Mouse (Mus musculus): Measurements from ENCODE around the gene Reep6. TPM values are rescaled to one million over a fixed set of nuclear protein-coding genes. Genes with fewer than 3 reads are reported as not detected.

The Reep6 gene
- total and polyA plus RNA-seq, 2 experiments, result 112 to 384 TPM

- H3K36me3 ChIP-seq (ENCODE audit: control insufficient read depth, insufficient read depth, low read length), result no peaks in the 10 kb centered on the region
- peaks cover 21% of the 10 kb centered on the region for H3K4me1 ChIP-seq (ENCODE audit: control insufficient read depth, insufficient read depth, low read length)
- 0 out of 2 replicates have a peak overlapping the region, but pooled peaks have one; percentile 54 for H3K4me3 ChIP-seq (ENCODE audit: insufficient read depth, low read depth, low read length)
- H3K27ac ChIP-seq (replicated peaks; ENCODE audit: insufficient read depth, low read depth, low read length), result no peak overlapping the region
- DNase-seq (ENCODE audit: extremely low read depth, low read depth, low spot score), result no peak
- H3K79me2 ChIP-seq (ENCODE audit: control insufficient read depth, insufficient read depth, low read length), result no peaks in the 10 kb centered on the region
- H3K27me3 ChIP-seq (ENCODE audit: control insufficient read depth, insufficient read depth, low read length), result no peaks in the 10 kb centered on the region; the same call in 1 of the 2 replicates
- no peak overlapping the region for H3K9ac ChIP-seq (ENCODE audit: low read depth, low read length)
- WGBS, result 10% methylated on average over 17 of the region's 17 CpGs
- TF ChIP-seq POLR2A (IDR thresholded peaks at IDR 0.05; ENCODE audit: extremely low read depth, insufficient read depth, low read length) (no peak), CTCF (IDR thresholded peaks at IDR 0.05; ENCODE audit: low read depth, low read length) (no peak)
Observed at GRCm38 (mm10) chr10:80347514-80347967, 17.8 kb downstream of the Reep6 start.

GRCm38 (mm10) chr10:80348244-80348781 lies 18.6 kb downstream of the Reep6 start, which contains the start of gene Adamtsl5:
TSS of gene Adamtsl5 (minus strand) at chr10:80348412.
- peak within 1 kb of the TSS; percentile 54 for H3K4me3 ChIP-seq (ENCODE audit: insufficient read depth, low read depth, low read length)
- no peaks in the 10 kb centered on the region for H3K79me2 ChIP-seq (ENCODE audit: control insufficient read depth, insufficient read depth, low read length)
- no peak within 1 kb of the TSS for H3K27ac ChIP-seq (replicated peaks; ENCODE audit: insufficient read depth, low read depth, low read length)
- peaks cover 19% of the 10 kb centered on the region for H3K4me1 ChIP-seq (ENCODE audit: control insufficient read depth, insufficient read depth, low read length)
- peak within 1 kb of the TSS; percentile 66 for H3K9ac ChIP-seq (ENCODE audit: low read depth, low read length)
- H3K36me3 ChIP-seq (ENCODE audit: control insufficient read depth, insufficient read depth, low read length), result no peaks in the 10 kb centered on the region
- H3K27me3 ChIP-seq (ENCODE audit: control insufficient read depth, insufficient read depth, low read length), result no peaks in the 10 kb centered on the region
- TF ChIP-seq POLR2A (IDR thresholded peaks at IDR 0.05; ENCODE audit: extremely low read depth, insufficient read depth, low read length) (no peak), CTCF (IDR thresholded peaks at IDR 0.05; ENCODE audit: low read depth, low read length) (peak; percentile 83)
- WGBS, result under 1% methylated on average over 42 of the region's 42 CpGs
- no peak for DNase-seq (ENCODE audit: extremely low read depth, low read depth, low spot score)

GRCm38 (mm10) chr10:80348981-80349380 lies 19.2 kb downstream of the Reep6 start:
- H3K36me3 ChIP-seq (ENCODE audit: control insufficient read depth, insufficient read depth, low read length), result no peaks in the 10 kb centered on the region
- H3K4me1 ChIP-seq (ENCODE audit: control insufficient read depth, insufficient read depth, low read length), result peaks cover 19% of the 10 kb centered on the region
- H3K27ac ChIP-seq (replicated peaks; ENCODE audit: insufficient read depth, low read depth, low read length), result no peak overlapping the region
- H3K79me2 ChIP-seq (ENCODE audit: control insufficient read depth, insufficient read depth, low read length), result no peaks in the 10 kb centered on the region
- DNase-seq (ENCODE audit: extremely low read depth, low read depth, low spot score), result no peak
- TF ChIP-seq POLR2A (IDR thresholded peaks at IDR 0.05; ENCODE audit: extremely low read depth, insufficient read depth, low read length), result no peak
- no peak for TF ChIP-seq CTCF (IDR thresholded peaks at IDR 0.05; ENCODE audit: low read depth, low read length)
- whole genome bisulfite sequencing, result 26% methylated on average over 26 of the region's 26 CpGs
- no peak overlapping the region for H3K4me3 ChIP-seq (ENCODE audit: insufficient read depth, low read depth, low read length)
- H3K27me3 ChIP-seq (ENCODE audit: control insufficient read depth, insufficient read depth, low read length), result no peaks in the 10 kb centered on the region
- no peak overlapping the region for H3K9ac ChIP-seq (ENCODE audit: low read depth, low read length)

- no peak overlapping the region for H3K4me3 ChIP-seq (ENCODE audit: insufficient read depth, low read depth, low read length)
- peak; percentile 59 for DNase-seq (ENCODE audit: extremely low read depth, low read depth, low spot score)
- no peaks in the 10 kb centered on the region for H3K27me3 ChIP-seq (ENCODE audit: control insufficient read depth, insufficient read depth, low read length)
- TF ChIP-seq POLR2A (IDR thresholded peaks at IDR 0.05; ENCODE audit: extremely low read depth, insufficient read depth, low read length) (no peak), CTCF (IDR thresholded peaks at IDR 0.05; ENCODE audit: low read depth, low read length) (peak; percentile 99)
- H3K36me3 ChIP-seq (ENCODE audit: control insufficient read depth, insufficient read depth, low read length), result no peaks in the 10 kb centered on the region
- H3K27ac ChIP-seq (replicated peaks; ENCODE audit: insufficient read depth, low read depth, low read length), result no peak overlapping the region
- 7% methylated on average over 7 of the region's 7 CpGs for WGBS
- no peaks in the 10 kb centered on the region for H3K79me2 ChIP-seq (ENCODE audit: control insufficient read depth, insufficient read depth, low read length)
- H3K4me1 ChIP-seq (ENCODE audit: control insufficient read depth, insufficient read depth, low read length), result peaks cover 16% of the 10 kb centered on the region
- H3K9ac ChIP-seq (ENCODE audit: low read depth, low read length), result no peak overlapping the region
Observed at GRCm38 (mm10) chr10:80350292-80350691, 20.5 kb downstream of the Reep6 start.

- peak; percentile 94 for DNase-seq (ENCODE audit: extremely low read depth, low read depth, low spot score)
- Histone ChIP-seq H3K27me3 (ENCODE audit: control insufficient read depth, insufficient read depth, low read length) (peaks cover 6% of the 10 kb centered on the region), H3K9ac (ENCODE audit: low read depth, low read length) (no peak overlapping the region), H3K79me2 (ENCODE audit: control insufficient read depth, insufficient read depth, low read length) (no peaks in the 10 kb centered on the region), H3K4me3 (ENCODE audit: insufficient read depth, low read depth, low read length) (no peak overlapping the region), H3K36me3 (ENCODE audit: control insufficient read depth, insufficient read depth, low read length) (no peaks in the 10 kb centered on the region), H3K27ac (replicated peaks; ENCODE audit: insufficient read depth, low read depth, low read length) (peak overlapping the region; percentile 52), H3K4me1 (ENCODE audit: control insufficient read depth, insufficient read depth, low read length) (peaks cover 16% of the 10 kb centered on the region)
- WGBS, result 13% methylated on average over 11 of the region's 11 CpGs
- TF ChIP-seq CTCF (IDR thresholded peaks at IDR 0.05; ENCODE audit: low read depth, low read length) (no peak), POLR2A (IDR thresholded peaks at IDR 0.05; ENCODE audit: extremely low read depth, insufficient read depth, low read length) (no peak)
Observed at GRCm38 (mm10) chr10:80351896-80352295, 22.1 kb downstream of the Reep6 start.

GRCm38 (mm10) chr10:80352727-80353126 lies 23.0 kb downstream of the Reep6 start:
- Histone ChIP-seq H3K9ac (ENCODE audit: low read depth, low read length) (no peak overlapping the region), H3K79me2 (ENCODE audit: control insufficient read depth, insufficient read depth, low read length) (no peaks in the 10 kb centered on the region), H3K36me3 (ENCODE audit: control insufficient read depth, insufficient read depth, low read length) (no peaks in the 10 kb centered on the region), H3K27me3 (ENCODE audit: control insufficient read depth, insufficient read depth, low read length) (peaks cover 10% of the 10 kb centered on the region), H3K27ac (replicated peaks; ENCODE audit: insufficient read depth, low read depth, low read length) (no peak overlapping the region), H3K4me3 (ENCODE audit: insufficient read depth, low read depth, low read length) (no peak overlapping the region), H3K4me1 (ENCODE audit: control insufficient read depth, insufficient read depth, low read length) (peaks cover 16% of the 10 kb centered on the region)
- DNase-seq (ENCODE audit: extremely low read depth, low read depth, low spot score), result no peak
- 75% methylated on average over 8 of the region's 8 CpGs for WGBS
- no peak for TF ChIP-seq POLR2A (IDR thresholded peaks at IDR 0.05; ENCODE audit: extremely low read depth, insufficient read depth, low read length)
- TF ChIP-seq CTCF (IDR thresholded peaks at IDR 0.05; ENCODE audit: low read depth, low read length), result no peak

Measured in liver, adult 2 months (tissue).